Mouse (Mus musculus) ES-Bruce4 (cell line): ENCODE measurements around the gene Notch4.

Experiments used
- CTCF ChIP-seq: IDR thresholded peaks from one replicate; pipeline ENCODE4 v1.8.1; 2011; ENCODE audit warnings: low read depth, low read length
- EP300 ChIP-seq: IDR thresholded peaks from 2 replicates; pipeline ENCODE4 v1.6.1; 2011; ENCODE audit warnings: low read depth, low read length; ENCODE audit not compliant: insufficient read depth
- POLR2A ChIP-seq: IDR thresholded peaks from one replicate; pipeline ENCODE4 v1.8.1; 2011; ENCODE audit warnings: low read length; ENCODE audit not compliant: insufficient read depth

GRCm38 (mm10) chr17:34568421-34568820, 4.4 kb downstream of the Notch4 start:
- TF ChIP-seq CTCF (no peak), POLR2A (no peak), EP300 (no peak)
